Mouse (Mus musculus): Measurements from ENCODE around the gene Fignl2. TPM values are rescaled to one million over a fixed set of nuclear protein-coding genes. Genes with fewer than 3 reads are reported as not detected.

Fignl2 gene
- total RNA-seq, 1 experiment = 8.6 TPM

- no peak overlapping the region for H3K9ac ChIP-seq (ENCODE audit: insufficient read depth, low read depth, low read length, poor library complexity, severe bottlenecking)
- H3K36me3 ChIP-seq (ENCODE audit: control insufficient read depth, insufficient read depth, low read length, poor library complexity, severe bottlenecking) = no peaks in the 10 kb centered on the region
- H3K9me3 ChIP-seq (ENCODE audit: control insufficient read depth, insufficient read depth, low read depth, low read length) = no peaks in the 10 kb centered on the region
- in situ Hi-C loops (cut with MboI; ENCODE audit: low sequenced_read_pairs in 2 of 2, unreplicated experiment in 2 of 2) = no loop called here
- no peak overlapping the region for H3K27ac ChIP-seq (ENCODE audit: insufficient read depth, low read depth, low read length, poor library complexity, severe bottlenecking)
- no peak overlapping the region for H3K4me3 ChIP-seq (ENCODE audit: insufficient read depth in 1 of 2, low read depth in 1 of 2, low read length in 2 of 2, poor library complexity in 1 of 2, severe bottlenecking in 1 of 2)
- no peak for DNase-seq (ENCODE audit: low read depth, low spot score)
- peaks cover 13 to 34% of the 10 kb centered on the region in 2 experiments for H3K4me1 ChIP-seq (ENCODE audit: control insufficient read depth in 2 of 2, insufficient read depth in 2 of 2, low read length in 2 of 2, poor library complexity in 1 of 2)
- TF ChIP-seq CHD2 (IDR thresholded peaks at IDR 0.05; ENCODE audit: low read depth, low read length) (no peak), HCFC1 (IDR thresholded peaks at IDR 0.05; ENCODE audit: borderline replicate concordance, insufficient read depth, low read length) (no peak), ZNF384 (IDR thresholded peaks at IDR 0.05; ENCODE audit: low read depth, low read length) (no peak), ZC3H11A (IDR thresholded peaks at IDR 0.05; ENCODE audit: borderline replicate concordance, low read depth, low read length) (no peak)
Observed at GRCm38 (mm10) chr15:101066364-101066847, 12.0 kb downstream of the Fignl2 start.

- no peak overlapping the region for H3K9ac ChIP-seq (ENCODE audit: insufficient read depth, low read depth, low read length, poor library complexity, severe bottlenecking)
- H3K4me1 ChIP-seq (ENCODE audit: control insufficient read depth in 2 of 2, insufficient read depth in 2 of 2, low read length in 2 of 2, poor library complexity in 1 of 2) = peaks cover 9 to 31% of the 10 kb centered on the region in 2 experiments
- no peaks in the 10 kb centered on the region for H3K36me3 ChIP-seq (ENCODE audit: control insufficient read depth, insufficient read depth, low read length, poor library complexity, severe bottlenecking)
- no peaks in the 10 kb centered on the region for H3K9me3 ChIP-seq (ENCODE audit: control insufficient read depth, insufficient read depth, low read depth, low read length)
- no peak for DNase-seq (ENCODE audit: low read depth, low spot score)
- H3K4me3 ChIP-seq (ENCODE audit: insufficient read depth in 1 of 2, low read depth in 1 of 2, low read length in 2 of 2, poor library complexity in 1 of 2, severe bottlenecking in 1 of 2) = no peak overlapping the region
- H3K27ac ChIP-seq (ENCODE audit: insufficient read depth, low read depth, low read length, poor library complexity, severe bottlenecking) = no peak overlapping the region; the same call in 1 of the 2 replicates
- in situ Hi-C loops (cut with MboI; ENCODE audit: low sequenced_read_pairs in 2 of 2, unreplicated experiment in 2 of 2) = no loop called here
- TF ChIP-seq HCFC1 (IDR thresholded peaks at IDR 0.05; ENCODE audit: borderline replicate concordance, insufficient read depth, low read length) (no peak), ZC3H11A (IDR thresholded peaks at IDR 0.05; ENCODE audit: borderline replicate concordance, low read depth, low read length) (no peak), CHD2 (IDR thresholded peaks at IDR 0.05; ENCODE audit: low read depth, low read length) (no peak), ZNF384 (IDR thresholded peaks at IDR 0.05; ENCODE audit: low read depth, low read length) (no peak), MAFK (IDR thresholded peaks at IDR 0.05; ENCODE audit: insufficient read depth, low read depth, low read length) (no peak)
Observed at GRCm38 (mm10) chr15:101065069-101065468, 13.3 kb downstream of the Fignl2 start.

DNA sequence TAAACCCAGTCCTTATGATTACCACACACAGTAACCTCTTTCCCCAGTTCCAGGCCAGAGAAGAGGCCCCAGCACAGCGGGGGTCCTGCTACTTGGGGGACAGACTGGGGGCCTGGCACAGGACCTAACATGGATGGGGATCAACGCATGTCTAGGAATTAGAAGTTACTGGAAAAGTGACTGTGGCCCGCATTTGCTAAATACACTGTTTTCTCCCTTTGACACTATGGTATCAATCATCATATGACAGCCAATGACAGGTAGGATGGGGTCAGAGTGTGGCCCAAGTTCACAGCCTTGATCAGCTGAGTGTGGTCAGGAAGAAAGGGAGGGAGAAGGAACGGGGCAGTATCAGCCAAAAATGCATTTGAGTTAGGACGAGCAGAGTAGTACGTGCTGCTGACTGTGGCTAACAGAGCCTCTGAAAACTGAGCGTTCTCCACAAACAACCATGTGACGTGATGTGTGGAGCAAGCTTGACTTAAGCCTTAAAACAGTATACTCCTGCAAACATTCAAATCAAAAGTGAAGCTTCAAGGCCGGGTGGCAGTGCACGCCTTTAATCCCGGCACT lies 18.0 kb downstream of the Fignl2 start:
- no peak for DNase-seq (ENCODE audit: low read depth, low spot score)
- H3K27ac ChIP-seq (ENCODE audit: insufficient read depth, low read depth, low read length, poor library complexity, severe bottlenecking) = no peak overlapping the region
- no peaks in the 10 kb centered on the region for H3K9me3 ChIP-seq (ENCODE audit: control insufficient read depth, insufficient read depth, low read depth, low read length)
- peaks cover 2 to 12% of the 10 kb centered on the region in 2 experiments; a peak in 2 of 4 replicates for H3K4me1 ChIP-seq (ENCODE audit: control insufficient read depth in 2 of 2, insufficient read depth in 2 of 2, low read length in 2 of 2, poor library complexity in 1 of 2)
- no peak overlapping the region for H3K9ac ChIP-seq (ENCODE audit: insufficient read depth, low read depth, low read length, poor library complexity, severe bottlenecking)
- no peaks in the 10 kb centered on the region for H3K36me3 ChIP-seq (ENCODE audit: control insufficient read depth, insufficient read depth, low read length, poor library complexity, severe bottlenecking)
- no peak overlapping the region for H3K4me3 ChIP-seq (ENCODE audit: insufficient read depth in 1 of 2, low read depth in 1 of 2, low read length in 2 of 2, poor library complexity in 1 of 2, severe bottlenecking in 1 of 2)
- no peak for TF ChIP-seq CHD2 (IDR thresholded peaks at IDR 0.05; ENCODE audit: low read depth, low read length)
- in situ Hi-C loops (cut with MboI; ENCODE audit: low sequenced_read_pairs in 2 of 2, unreplicated experiment in 2 of 2) = no loop called here

- peaks cover 2 to 8% of the 10 kb centered on the region in 2 experiments; a peak in 2 of 4 replicates for H3K4me1 ChIP-seq (ENCODE audit: control insufficient read depth in 2 of 2, insufficient read depth in 2 of 2, low read length in 2 of 2, poor library complexity in 1 of 2)
- DNase-seq (ENCODE audit: low read depth, low spot score) = no peak
- H3K9ac ChIP-seq (ENCODE audit: insufficient read depth, low read depth, low read length, poor library complexity, severe bottlenecking) = no peak overlapping the region
- no peaks in the 10 kb centered on the region for H3K36me3 ChIP-seq (ENCODE audit: control insufficient read depth, insufficient read depth, low read length, poor library complexity, severe bottlenecking)
- TF ChIP-seq CHD2 (IDR thresholded peaks at IDR 0.05; ENCODE audit: low read depth, low read length) (no peak), ZC3H11A (IDR thresholded peaks at IDR 0.05; ENCODE audit: borderline replicate concordance, low read depth, low read length) (no peak), HCFC1 (IDR thresholded peaks at IDR 0.05; ENCODE audit: borderline replicate concordance, insufficient read depth, low read length) (no peak), ZNF384 (IDR thresholded peaks at IDR 0.05; ENCODE audit: low read depth, low read length) (no peak), MAFK (IDR thresholded peaks at IDR 0.05; ENCODE audit: insufficient read depth, low read depth, low read length) (no peak)
- in situ Hi-C loops (cut with MboI; ENCODE audit: low sequenced_read_pairs in 2 of 2, unreplicated experiment in 2 of 2) = no loop called here
- H3K4me3 ChIP-seq (ENCODE audit: insufficient read depth in 1 of 2, low read depth in 1 of 2, low read length in 2 of 2, poor library complexity in 1 of 2, severe bottlenecking in 1 of 2) = no peak overlapping the region
- no peaks in the 10 kb centered on the region for H3K9me3 ChIP-seq (ENCODE audit: control insufficient read depth, insufficient read depth, low read depth, low read length)
- H3K27ac ChIP-seq (ENCODE audit: insufficient read depth, low read depth, low read length, poor library complexity, severe bottlenecking) = no peak overlapping the region
Observed at GRCm38 (mm10) chr15:101059570-101060279, 18.6 kb downstream of the Fignl2 start.

Measured in ES-E14 (cell line).